Mouse (Mus musculus) E14TG2a.4 (cell line): Measurements from ENCODE around the gene Ncoa5.

Source experiments
- CTCF ChIP-seq: conservative IDR thresholded peaks from 2 replicates; pipeline ENCODE4 v1.5.1; 2014; ENCODE audit warnings: low read length
- NANOG ChIP-seq: IDR thresholded peaks from 2 replicates; pipeline ENCODE4 v1.6.1; 2014; ENCODE audit warnings: borderline replicate concordance, low read length, mixed read lengths

DNA sequence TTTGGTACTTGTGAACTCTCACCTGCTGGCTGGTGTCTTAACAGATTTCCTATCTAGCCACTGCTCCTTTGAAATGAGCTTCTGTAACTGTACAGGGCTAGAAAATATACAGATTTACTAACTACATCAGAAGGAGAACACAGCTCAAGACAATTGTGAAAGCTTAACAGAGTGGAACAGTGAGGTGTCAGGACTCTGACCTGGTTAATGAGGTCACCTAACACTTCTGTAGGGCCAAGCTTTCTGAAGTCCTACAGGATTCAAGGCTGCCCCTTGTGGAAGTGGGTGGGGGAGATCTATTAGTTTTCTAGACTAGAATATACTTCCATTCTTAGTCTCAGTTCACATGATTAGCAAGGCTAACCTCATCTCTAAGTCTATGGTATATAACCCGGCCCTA, 26.7 kb downstream of the Ncoa5 start:
- TF ChIP-seq CTCF (no peak), NANOG (no peak)
